Mouse (Mus musculus): ENCODE measurements around the gene Ccdc89.

The Ccdc89 gene

GRCm38 (mm10) chr7:90426020-90427001 is at the start of gene Ccdc89:
Ccdc89 (plus strand) TSS chr7:90426577.
- DNase-seq (ENCODE audit: extremely low spot score), result peak; percentile 75

DNA sequence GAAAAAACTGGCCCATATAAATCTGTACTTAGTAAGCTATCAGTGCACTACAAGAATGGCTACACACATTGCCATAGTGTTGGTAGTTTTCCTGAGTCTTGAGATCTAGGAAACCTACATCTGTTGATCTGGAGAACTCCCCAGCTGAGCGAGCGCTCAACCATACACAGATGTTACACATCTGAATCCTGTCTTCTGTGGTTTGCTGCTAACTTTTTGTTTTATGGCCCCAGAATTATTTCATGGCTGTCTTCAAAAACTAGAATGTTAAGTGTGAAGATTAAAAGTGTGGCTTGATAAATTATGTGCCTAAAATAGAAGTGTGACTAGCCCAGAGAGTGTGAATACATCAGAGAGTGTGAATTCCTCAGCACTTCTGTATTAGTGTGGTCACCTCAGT is 42.0 kb upstream of the Ccdc89 start:
- no peak for DNase-seq (ENCODE audit: extremely low spot score)

DNA sequence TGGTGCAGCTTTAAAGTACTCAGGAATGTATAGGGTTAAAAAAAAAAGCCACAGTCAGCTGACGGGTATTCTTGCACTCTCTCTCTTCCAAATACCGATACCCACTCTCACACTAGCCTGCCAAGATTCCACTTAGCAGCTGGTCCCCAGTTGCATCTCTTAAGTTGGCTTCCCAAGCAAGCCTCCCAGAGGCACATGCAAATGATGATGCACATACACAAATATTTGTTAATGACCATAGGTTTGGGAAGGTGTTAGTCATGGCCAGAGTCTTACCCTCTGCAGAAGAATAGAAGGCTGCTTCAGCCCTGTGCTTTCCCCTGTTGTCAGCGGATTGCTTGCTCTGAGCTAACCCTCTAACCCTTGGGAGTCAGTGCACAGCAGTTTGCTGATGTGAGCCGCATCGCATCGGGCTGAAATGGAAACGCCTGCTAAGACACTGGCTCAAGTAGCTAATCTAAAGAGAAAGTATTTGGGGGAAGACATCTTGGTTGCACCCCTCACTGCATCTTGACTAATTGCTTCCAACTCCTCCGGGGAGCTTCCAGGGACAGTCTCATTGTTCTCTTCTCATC is 39.4 kb upstream of the Ccdc89 start:
- peak; percentile 39 for DNase-seq (ENCODE audit: extremely low spot score)

DNA sequence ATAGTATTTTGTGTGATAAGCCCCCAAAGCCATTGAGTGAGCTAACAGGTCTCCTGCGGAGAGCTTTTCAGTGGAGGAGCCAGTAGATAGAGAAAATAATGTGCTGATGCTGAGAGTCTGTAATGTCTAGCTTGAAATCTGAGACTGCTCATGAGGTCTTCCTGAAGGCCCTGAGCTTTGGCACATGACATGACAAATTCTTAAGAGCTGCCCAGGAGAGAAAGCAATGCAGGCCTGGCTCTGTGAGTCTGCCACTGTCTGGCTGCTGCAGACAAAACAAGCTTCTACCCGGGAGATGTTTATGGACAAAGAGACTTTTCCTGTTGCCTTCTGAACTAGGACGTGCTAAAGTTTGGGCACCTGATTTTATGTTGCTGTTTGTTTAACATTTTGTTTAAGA is 36.6 kb upstream of the Ccdc89 start:
- no peak for DNase-seq (ENCODE audit: extremely low spot score)

- no peak for DNase-seq (ENCODE audit: extremely low spot score)
These were observed 31.3 kb upstream of the Ccdc89 start for GRCm38 (mm10) chr7:90395073-90395472.

DNA sequence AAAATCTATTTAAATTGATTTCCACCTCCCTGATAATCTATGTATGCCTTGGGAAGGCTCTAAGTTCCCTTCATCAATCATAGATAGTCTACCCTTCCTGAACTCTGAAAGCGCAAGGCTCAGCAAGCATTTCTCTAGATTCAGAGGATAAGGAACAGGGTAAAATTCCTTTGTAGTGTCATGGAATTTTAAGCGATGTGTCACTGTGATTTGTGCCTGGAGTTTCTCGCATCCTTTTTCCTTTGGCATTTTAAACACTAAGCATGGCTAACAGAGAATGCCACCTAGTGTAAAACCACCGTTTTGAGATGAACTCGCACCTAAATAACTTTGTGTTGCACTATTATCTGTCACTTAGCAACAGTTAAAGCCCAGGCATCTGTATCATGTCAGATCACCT is 30.4 kb upstream of the Ccdc89 start:
- no peak for DNase-seq (ENCODE audit: extremely low spot score)

DNA sequence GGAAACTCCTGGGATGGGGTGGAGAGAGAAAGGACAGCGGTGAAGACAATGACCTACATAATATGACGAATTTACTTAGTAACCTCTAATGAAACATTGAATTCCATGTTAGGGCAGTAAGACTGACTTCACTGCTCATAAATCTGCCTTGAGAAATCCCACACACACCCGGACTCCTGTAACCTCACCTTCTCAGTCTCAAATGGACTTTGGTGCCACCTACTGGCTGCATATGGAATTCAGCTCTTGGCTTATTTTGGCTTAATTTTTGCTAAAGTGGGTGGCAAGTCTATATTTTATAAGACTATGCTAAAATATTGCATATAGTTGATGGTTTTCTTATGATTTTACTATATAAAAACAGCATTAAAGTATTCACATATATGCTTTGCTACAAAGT is 16.4 kb upstream of the Ccdc89 start:
- DNase-seq (ENCODE audit: extremely low spot score), result peak; percentile 62

DNA sequence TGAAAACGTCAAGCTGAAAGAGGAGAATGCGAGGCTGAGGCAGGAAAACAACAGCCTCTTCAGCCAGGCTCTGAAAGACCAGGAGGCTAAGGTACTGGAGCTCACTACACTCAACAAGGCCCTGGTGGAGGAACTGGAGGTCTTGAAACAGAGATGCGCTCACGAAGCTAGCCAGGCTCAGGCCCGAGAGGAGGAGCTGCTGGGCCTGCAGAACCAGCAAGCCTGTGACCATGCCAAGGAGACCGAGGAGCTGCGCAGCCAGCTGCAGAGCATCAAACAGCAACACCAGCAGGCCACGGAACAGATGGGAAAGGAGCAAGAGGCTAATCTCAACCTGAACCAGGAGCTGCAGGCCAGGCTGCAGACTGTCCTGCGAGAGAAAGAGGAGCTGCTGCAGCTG is 629 bp downstream of the Ccdc89 start:
- no peak for DNase-seq (ENCODE audit: extremely low spot score)

DNA sequence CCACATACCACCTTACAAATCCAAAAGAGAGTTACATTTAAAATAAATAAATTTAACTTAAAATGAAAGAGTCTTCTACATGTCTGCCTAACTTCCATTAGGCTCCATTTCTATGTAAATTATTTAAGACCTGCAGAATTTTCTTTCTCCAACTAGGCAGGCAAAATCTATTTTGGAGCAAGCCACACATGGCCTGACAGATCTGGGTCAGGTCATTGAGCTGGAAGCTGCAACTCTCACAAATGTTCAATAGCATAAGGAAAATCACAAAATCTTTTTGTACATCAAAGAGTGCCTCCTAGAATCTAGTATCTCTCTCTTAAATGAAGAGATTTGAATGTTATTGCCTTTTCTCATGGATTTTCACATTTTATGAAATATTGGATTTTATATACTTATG is 5.8 kb downstream of the Ccdc89 start:
- DNase-seq (ENCODE audit: extremely low spot score), result no peak

DNA sequence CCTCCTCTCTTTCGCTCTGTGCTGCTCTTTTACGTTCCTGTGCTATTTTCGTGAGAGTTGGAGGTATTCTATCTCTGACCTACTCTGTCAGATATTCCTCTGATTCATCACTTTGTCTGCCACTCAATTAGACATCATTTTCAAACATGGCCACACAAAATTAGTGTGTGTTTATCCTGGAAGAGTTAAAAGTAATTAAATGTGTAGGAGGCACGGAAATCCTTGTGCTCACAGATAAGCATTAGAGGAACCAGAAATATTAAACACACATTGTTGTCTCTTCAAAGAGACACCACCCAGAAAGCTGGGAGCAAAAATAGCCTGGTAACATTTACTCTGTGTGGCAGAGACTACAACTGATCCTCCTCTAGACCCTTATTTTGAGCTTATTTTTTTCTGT is 13.7 kb downstream of the Ccdc89 start:
- no peak for DNase-seq (ENCODE audit: extremely low spot score)

DNA sequence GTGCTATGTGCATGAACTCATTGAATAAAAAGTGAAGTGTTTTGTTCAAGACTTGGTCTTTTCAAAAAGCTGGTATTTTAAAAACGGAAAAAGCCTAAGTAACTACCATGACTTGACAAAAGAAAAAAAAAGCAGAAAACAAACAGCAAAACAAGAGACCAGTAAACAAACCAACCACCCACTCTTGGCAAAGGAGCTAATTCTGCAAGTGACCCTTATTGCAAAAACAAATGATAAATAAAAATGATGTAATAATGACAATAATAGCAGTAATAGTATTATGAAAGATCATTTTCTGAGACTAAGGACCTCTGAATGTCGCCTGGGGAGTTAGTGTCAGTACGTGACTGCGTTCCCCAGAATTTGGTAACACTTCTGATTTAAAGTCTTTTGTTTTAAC is 15.7 kb downstream of the Ccdc89 start:
- DNase-seq (ENCODE audit: extremely low spot score), result peak; percentile 15

DNA sequence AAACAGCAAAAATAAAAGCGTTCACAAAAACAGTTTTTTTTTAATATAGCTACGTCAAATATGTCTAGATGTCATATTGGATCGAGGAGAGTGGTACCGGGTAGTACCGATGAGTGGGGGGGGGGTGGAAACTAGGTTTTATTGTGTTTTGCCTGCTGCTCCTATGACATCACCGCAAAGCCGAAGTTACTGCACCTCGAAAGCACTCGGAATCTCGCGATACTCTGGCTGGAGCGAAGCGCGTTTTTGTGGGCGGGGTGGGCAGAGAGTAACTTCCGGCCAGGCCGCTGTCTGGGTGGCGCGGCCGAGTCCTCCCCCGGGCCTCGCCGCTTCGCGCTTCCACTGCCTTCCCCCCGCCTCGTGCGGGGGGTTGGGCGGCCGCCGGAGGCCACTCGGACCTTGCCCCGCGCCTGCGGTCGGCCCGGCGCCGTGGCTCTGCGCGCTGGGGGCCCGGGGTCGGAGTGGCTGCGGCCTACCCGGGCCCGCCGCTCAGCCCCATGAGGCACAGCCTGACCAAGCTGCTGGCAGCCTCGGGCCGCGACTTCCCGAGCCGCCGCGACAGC is 16.2 kb downstream of the Ccdc89 start, which contains the start of gene Crebzf:
Gene Crebzf (plus strand): TSS at position 212 of the 563 bp plus-strand sequence.
- DNase-seq (ENCODE audit: extremely low spot score), result peak; percentile 97

DNA sequence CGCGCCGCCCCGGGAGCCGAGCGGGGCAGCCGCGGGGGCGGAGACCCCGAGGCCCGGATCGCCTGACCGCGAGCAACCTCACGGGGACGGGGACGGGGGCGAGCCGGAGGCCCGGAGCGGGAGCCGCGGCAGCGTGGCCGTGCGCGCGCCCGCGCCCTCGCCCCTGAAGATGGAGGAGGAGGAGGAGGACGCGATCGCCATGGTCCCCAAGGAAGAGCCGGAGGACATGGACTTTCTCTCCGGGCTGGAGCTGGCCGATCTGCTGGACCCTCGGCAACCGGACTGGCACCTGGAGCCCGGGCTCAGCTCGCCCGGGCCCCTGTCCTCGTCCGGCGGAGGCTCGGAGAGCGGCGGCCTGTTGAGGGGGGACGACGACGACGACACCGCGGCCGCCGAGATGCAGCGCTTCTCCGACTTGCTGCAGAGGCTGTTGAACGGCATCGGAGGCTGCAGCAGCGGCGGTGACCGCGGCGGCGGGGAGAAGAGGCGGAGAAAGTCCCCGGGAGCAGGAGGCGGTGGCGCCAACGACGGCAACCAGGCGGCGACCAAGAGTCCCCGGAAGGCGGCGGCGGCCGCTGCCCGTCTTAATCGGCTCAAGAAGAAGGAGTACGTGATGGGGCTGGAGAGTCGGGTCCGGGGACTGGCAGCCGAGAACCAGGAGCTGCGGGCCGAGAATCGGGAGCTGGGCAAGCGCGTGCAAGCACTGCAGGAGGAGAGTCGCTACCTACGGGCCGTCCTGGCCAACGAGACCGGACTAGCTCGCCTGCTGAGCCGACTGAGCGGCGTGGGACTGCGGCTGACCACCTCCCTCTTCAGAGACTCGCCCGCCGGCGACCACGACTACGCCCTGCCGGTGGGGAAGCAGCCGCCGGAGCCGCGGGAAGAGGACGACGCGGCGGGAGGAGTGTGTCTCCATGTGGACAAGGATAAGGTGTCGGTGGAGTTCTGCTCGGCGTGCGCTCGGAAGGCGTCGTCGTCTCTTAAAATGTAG is 17.0 kb downstream of the Ccdc89 start:
- DNase-seq (ENCODE audit: extremely low spot score), result peak; percentile 80

GRCm38 (mm10) chr7:90444206-90444605 is 17.8 kb downstream of the Ccdc89 start:
- DNase-seq (ENCODE audit: extremely low spot score), result peak; percentile 19

DNA sequence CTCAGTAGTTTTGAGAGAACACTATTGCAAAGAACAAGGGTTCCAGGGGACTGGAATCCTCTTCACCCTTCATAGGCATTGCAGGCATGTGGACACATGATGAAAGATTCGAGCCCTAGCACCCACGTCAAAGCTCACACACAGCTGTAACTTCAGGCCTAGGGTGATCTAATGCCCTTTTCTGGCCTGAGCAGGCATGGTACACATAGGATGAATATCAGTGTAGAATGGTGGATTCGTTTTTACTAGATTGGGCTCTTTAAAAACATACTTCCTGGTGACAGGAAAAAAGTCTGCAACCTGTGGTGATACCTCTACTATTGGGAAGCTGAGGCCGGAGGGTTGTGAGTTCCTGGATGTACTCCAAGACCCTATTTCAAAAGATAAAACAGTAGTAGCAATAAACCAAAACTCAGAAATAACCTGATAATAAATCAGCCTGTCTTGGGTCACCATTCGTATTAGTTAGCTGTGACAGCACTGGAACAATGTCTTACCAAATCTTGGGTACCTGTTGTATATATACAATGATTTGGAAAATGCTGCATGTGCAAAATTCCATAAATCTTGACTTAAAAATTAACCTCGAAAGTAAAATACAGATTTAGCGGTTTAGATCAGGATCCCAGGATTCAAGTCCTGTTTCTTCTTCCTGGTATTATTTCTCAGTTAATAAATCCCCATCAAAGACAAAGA is 29.9 kb downstream of the Ccdc89 start:
- no peak for DNase-seq (ENCODE audit: extremely low spot score)

GRCm38 (mm10) chr7:90456845-90457468 is 30.6 kb downstream of the Ccdc89 start, which contains the start of gene Tmem126a:
Tmem126a (minus strand) TSS chr7:90457229.
- peak; percentile 87 for DNase-seq (ENCODE audit: extremely low spot score)

- no peak for DNase-seq (ENCODE audit: extremely low spot score)
These were observed 31.1 kb downstream of the Ccdc89 start for GRCm38 (mm10) chr7:90457517-90457916.

GRCm38 (mm10) chr7:90460330-90460729 is 34.0 kb downstream of the Ccdc89 start:
- DNase-seq (ENCODE audit: extremely low spot score), result no peak

DNA sequence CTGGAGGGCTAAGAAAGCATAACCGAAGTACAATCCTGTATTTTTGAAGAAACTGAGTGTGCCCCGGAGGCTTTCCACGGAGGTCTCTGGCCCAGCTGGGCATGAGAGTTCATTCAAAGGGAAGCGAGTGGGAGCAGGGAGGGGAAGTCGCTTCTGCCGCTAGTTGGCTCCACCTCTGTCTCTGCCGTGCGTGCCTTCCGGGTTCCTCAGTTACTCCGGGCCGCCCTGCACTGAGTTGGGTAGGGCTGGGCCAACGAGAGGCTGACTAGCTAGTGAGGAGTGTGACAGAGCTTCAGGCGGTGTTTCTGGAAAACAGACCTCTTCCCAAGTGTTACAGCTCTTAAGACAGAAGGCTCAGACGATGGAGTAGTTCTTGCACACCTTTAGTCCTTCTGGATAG is 34.6 kb downstream of the Ccdc89 start:
- no peak for DNase-seq (ENCODE audit: extremely low spot score)

- DNase-seq (ENCODE audit: extremely low spot score), result no peak
These were observed 35.1 kb downstream of the Ccdc89 start for GRCm38 (mm10) chr7:90461441-90461840.

All from embryo, embryonic 9.5 days (tissue).